Mouse (Mus musculus) cerebellum, postnatal 10 days (tissue): ENCODE measurements at regions not wholly inside any gene's neighbourhood (a gene's known extent, or its start where the extent isn't known, plus 50 kb on each side); places are given as distances from the start of the nearest gene placed in this dataset.

Source experiments
- DNase-seq, 2 experiments: peaks; one replicate each; pipeline ENCODE4 v3.0.0; 2021; ENCODE audit warnings: mixed read lengths in 2 of 2

DNA sequence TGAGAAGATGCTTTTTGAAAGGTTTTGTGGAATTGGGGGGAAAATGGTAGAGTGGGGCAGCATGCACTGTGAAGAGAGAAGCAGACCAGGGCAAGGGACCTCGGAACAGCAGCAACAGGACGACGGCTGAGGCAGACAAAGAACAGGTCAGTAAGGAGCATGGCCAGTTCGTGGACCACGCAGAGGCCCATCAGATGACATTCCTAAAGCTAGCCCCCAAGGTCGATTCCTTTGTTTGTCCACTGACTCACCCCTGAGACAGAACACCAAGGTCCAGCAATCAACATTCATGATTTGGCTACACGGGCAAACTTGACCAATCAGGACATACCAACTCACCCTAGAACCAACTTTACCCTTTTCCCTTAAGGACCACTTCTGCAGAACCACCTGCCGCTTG is 160.0 kb downstream of the Fam76b start:
- no peak for DNase-seq

DNA sequence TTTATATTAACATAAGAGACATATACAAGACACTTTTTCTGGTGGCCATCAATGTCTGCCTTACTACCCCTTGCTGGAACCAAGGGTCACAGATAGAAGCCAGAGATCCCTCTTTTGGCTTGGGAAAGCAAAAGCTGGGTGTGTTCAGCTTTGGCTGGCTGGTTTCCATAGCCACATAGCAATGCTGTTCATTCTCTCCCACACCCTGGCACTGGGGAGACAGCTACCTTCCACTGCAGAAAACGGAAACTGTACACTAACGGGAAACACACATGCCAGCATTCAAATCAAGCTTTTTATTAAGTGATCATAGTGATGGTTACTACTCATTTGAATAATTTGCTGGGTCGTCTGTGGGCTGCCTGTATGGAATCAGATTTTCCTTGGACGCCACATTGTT is 161.4 kb downstream of the Fam76b start:
- no peak for DNase-seq

DNA sequence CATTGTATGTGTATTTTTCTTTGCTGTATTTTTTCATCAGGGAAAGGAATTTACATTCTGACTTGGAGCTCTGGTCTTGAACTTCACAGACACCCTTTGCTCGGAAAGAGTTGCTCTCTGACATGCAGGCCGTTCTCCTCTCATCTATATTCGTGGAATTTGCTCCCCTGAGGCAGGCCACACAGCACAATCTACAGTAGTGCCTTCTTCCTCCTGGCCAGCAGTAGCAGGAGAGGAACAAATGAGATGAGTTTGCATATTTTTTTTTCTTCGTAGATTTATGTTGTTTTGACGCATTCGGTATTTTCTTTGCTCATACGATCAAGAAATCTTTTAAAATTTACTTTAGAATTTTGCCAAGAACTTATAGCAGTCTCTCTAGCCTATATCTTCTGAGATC is 163.4 kb downstream of the Fam76b start:
- no peak for DNase-seq

DNA sequence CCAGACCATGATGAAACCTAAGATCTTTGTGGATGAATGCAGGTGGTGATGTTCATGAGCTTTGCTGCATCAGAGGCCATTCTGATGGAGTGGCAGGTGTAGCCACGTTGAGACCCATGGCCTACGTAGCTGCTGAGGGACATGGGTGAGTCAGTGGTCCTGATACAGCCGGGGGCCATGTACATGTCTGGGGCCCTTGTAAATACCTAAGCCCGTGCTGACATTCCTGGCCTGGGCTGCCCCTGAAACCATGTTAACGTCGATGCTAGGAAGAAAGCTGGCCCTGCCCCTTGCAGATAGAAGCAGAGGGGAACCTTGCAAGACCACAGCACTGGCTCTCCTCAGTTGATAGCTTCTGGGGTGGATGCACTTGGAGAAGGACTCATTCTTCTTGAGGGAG is 165.2 kb downstream of the Fam76b start:
- DNase-seq: no peak

DNA sequence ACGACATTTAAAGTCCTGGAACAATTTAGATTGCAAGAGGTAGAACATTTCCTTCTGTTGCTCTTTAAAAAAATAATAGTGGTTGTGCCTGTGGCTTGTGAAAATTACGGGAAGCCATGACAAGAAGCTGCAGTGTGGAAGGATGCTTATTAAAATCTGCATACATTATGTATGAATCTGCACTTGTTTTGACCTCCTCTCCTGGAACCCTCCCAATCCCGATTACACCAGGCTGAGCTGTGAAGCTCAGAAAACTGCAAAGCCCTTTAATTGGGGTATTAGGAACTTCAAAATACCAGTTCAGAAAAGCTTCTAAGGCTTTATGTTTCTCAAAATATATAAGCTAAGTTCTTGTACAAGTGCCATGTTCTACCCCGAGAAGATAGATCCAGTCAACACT is 171.8 kb downstream of the Fam76b start:
- DNase-seq: no peak

DNA sequence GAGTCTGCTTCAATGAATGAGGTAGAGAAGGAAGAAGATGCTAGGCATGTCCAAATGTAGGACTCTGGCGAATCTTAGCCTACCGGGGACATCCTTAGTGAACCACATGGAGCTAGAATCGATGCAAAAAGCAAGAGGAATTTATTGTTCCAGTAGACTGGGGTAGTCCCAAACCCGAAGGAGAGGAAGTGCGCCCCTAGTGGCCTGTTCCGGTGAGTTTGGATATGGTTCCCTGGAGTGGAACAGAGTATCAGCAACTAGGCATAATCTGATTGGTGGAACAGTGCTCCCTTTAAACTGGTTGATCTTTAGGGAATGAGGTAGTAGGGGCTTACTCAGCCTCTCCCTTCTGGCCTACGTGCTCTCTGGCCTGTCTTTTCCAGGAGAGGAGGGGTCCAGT is 174.0 kb downstream of the Fam76b start:
- DNase-seq: peak; percentile 77 to 82

DNA sequence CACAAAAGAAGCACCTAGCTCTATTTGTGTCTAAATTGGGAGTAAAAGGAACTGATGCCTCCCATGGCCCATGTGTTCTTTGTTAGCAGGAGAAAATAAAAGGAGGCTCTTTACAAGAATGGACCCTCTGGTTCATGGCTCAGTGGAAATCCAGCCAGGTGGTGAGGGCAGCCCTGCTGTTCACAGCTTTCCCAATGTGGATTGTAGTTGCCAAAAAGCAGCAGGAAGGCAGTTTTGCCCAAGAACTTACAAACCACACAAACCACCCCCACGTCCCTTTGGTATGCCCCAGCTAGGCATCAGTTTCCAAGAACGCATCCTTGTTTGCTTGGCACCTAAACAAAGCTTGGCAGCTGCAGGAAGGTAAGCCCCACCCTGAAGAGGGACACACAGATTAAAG is 174.7 kb downstream of the Fam76b start:
- DNase-seq: peak; percentile 74 to 81

DNA sequence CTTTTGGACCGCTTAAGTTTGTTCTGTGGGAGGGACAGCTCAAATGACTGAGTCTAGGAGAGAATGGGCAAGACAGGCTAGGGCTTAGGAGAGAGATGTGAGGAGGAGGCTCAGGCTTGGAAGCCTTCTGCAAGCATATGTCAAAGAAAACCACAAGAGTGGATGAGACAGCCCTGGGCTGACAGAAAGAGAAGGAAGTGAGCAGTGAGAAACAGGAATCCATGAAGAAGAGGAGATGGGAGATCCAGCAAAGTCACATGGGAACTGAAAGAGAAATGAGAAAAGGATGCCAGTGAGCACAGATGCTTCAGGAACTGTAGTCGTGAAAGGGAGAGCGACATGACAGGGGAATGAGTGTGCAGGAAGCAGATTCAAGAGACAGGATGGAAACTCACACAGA is 175.6 kb downstream of the Fam76b start:
- DNase-seq: no peak

DNA sequence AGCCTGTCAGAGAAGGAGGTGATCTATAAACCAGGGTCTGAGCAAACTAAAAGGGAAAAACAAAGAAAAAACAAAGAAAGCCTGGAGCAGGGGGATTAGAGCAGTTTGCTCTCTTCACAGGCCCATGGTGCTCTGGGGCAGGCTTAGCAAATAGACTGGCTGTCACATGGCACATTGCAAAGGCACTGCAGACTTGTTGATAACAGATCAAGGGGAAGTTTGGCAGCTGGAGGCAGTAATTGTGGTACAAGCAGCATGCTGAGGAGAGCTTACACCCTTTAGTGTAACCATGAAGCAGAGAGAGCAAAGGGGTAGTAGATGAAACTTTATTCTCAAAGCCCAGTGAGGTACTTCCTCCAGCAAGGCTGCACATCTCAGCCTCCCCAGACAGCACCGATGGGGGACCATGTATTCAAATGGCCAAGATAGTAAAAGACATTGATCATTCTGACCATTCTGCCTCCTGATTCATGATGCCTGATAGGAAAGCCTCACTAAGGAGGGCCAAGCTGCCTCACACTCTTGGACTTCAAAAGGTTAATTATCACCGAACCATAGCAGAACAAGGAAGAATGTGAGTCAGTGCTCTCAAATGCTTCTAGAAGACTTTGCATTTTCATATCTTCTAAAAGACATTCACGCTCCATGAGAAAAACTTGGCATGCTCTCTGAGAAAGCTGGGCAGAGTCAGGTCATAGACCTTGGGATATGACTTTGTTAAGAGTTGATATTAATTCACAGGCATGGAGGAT is 178.9 kb downstream of the Fam76b start:
- DNase-seq: no peak

DNA sequence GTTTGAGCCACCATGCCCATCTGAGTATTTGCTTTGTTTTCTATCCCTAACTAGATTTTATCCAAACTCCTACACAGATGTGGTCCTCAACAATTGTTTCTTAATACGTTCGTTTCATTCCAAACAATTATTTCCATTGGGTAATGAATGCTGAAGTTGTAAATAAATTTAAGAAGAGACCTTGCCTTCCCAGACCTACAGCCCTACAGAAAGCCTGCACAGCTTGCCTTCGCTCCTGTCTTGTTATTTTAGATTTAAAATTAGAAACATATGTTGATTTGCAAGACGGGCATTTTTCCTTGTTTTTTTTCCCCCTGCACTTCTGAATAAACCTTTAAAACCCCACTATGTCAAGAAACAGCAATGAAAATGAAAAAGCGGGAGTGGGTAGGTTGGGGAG is 181.9 kb downstream of the Fam76b start:
- no peak for DNase-seq

DNA sequence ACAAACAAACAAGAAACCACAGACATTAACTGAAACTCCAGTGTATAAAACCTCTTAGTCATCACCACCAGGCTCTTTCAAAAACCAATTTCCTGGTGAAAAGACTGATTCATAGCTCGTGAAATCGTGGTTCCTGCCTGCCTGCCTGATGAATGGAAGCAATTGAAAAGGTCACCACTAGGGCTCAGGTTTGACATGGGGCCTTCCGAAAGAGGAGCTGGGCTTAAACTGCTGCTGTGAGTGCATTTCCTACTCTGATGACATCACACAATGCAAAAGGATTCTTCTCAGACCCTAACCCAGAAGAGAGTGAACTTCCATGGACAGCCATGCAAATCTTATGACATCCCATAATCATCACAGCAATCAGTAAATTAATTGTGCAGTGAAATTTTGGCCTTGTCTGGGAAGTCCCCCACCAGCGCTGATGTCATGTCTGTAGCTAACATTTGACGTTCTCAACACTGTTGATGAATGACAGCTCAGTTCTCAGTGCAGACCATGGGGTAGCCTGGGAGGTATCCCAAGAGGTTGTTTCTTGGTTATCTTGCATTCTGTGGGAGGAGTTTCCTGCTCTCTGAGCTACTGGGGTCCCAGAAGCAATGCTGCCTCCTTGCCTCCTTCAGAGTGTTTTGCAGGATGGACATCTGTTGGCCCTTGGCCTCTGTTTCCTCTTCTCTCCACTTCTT is 182.9 kb downstream of the Fam76b start:
- no peak for DNase-seq

DNA sequence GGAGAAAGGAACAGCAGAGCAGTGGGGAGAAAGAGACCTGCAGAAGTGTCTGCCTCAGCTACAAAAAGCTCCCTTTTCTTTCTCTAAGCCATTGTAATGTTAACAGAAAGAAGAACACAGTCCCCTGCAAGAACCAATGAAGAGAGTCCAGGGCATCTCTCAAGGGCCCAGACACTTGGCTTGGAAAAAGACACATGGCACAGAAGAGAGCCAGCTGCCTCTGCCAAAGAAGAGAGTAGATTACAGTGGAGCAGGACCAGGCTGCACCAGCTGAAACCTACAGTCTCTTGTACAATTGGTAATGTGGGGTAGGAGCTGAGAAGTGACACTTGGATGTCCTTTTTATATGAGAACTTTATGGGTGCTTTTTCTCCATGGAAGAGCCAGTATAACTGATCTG is 196.7 kb downstream of the Fam76b start:
- DNase-seq: peak; percentile 51 to 65

DNA sequence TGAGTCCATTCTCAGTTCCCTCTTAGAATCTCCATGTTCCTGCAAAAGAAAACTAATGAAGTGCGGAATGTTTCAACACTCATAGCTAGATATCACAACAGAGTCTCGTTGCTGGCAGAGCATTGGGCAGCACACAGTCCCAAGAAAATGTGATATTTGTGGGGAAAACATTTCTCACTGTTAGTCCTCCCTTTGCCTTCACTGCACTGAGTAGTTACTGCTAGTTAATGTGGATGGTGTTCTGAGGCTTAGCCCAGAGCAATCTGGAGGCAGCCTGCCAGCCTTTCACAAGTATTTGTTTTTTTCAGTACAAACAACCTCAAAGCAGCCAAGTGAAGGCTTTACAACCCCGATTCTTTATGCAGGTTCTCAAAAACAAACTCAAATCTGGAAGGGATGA is 197.2 kb downstream of the Fam76b start:
- DNase-seq: no peak

DNA sequence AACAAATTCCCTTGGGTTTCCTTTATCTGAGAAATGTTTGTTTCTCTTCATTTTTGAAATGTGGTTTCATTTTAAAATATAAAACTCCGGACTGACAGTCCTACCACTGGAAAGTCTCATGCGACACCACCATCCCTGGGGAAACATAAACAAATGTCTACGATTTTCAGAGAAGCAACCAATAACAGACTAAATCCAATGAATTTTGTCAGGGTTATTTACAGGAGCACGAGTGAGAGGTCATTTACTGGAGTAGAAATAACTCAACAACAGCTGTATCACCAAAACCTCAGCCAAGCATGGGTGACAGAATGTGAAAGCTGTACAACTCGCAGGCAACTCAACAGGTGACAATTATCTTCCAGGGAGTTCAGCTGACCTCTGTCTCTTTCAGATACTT is 200.5 kb downstream of the Fam76b start:
- no peak for DNase-seq

DNA sequence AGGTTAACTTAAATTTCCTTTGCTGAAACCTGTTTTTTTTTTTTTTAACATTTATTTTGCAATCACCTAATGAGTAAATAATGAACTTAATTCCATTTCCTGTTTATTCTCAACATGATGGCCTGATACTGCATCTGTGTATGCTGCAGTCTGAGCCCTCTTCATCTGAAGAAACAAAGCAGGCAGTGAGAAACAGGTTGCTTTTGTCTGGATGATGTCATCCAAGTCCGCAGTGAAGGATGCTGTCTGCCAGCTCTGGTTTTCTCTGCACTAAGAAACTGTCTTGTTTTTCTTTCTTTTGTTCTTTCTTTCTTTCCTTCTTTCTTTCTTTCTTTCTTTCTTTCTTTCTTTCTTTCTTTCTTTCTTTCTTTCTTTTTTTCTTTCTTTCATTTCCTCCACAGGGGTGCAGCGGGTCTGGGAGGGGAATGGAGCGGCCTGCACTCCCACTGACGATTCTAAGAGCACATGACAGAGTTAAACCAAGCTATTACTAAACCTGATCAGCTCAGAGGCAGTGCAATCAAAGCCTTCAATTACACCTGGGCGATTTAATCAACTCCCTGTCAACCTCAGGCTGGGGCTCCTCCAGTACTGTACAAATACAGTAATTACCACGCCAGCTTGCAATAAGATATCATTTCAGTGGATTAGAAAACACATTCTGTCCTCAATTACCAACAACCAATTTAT is 204.0 kb downstream of the Fam76b start:
- no peak for DNase-seq

DNA sequence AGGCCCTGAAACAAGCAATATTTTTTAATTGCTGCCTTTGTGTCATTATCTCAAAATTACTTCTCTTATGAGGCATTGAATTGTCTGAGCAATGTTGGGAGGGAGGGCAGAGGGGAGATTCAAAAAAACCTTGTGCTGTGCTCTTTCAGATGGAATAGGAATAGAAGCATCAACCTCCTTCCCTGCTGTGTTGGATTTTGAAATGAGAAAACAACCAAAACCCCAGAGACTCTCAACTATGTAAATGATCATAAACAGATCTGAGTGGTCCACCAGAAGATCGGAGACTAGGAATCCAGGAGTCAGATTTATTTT is 204.5 kb downstream of the Fam76b start:
- no peak for DNase-seq

DNA sequence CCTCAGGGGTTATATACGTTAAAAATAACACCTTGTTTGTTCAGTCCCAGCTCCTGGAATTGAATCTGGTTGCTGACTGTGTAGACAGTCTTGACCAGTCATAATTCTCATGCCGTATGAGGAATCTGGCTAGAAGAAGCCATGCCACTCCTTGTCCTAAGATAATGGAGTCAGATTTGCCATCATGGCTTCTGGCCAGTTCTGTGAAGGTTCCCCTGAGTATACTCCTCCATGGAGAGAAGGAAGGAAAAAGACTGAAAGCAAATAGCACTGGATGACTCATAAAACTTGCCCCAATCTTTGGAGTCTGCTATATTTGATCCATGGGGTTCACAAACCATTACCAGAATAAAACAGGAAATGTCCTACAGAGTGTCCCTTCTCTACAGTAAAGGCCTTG is 208.0 kb downstream of the Fam76b start:
- DNase-seq: no peak

DNA sequence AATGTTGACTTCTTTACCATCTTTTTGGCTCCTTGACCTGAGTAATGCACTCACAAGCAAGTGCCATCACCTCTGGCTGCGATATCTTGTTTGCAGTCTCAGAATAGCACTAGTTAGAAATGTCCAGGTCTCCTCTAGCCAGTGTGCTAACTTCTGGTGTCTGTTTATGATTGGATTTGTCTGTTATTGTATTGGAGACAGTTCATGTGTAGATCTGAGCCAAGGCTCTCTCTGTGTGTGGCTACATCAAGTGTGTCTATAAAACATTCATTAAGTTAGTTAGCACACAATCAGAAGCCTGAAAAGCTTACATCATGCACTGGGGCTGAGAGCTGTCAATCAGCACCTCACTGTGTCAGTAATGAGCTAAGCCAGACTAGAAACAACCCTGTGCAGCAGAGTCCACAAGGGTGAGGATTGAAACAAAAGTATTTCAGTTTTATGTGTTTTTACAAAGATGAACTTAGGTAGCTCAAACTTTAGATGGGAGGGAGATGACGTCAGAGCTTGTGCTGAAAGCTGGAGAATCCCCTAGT is 214.5 kb downstream of the Fam76b start:
- no peak for DNase-seq

DNA sequence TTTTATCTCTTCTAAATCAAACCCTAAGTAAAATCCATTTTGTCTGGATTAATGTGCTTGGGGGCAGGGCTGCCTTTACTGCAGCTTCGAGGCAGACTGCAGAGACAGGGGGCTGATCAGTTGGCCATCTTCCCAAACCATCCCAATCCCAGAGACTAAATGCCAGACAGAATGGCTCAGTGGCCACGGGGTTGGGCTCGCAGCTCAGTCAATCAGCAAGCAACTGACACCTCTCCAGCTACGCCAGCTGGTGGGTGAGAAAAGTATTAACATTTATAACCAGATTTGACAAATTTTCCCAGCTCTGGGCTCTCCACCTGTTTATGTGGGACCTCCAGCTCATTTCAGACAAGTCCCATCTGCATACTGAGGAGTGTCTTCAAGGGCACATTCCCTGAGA is 220.7 kb downstream of the Fam76b start:
- DNase-seq: peak; percentile 71 to 74

DNA sequence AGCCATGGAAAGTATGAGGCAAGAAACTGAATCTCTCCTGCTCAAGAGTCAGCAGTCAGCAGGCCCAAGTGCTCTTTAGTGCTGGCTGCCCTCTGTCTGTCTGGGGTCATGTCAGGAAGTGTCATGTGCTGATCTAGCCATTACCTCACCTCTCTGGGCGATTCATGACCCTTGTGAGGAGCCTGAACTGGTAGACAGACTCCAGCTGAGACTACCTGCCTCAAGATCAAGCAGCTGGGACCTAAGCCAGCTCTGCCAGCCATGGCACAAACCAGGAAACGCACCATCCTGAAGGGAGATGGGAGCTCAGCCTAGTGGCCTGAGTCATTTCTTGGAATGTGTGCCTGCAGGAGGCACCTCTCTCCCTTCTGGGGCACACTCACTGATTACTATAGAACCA is 221.2 kb upstream of the Sesn3 start:
- DNase-seq: no peak

DNA sequence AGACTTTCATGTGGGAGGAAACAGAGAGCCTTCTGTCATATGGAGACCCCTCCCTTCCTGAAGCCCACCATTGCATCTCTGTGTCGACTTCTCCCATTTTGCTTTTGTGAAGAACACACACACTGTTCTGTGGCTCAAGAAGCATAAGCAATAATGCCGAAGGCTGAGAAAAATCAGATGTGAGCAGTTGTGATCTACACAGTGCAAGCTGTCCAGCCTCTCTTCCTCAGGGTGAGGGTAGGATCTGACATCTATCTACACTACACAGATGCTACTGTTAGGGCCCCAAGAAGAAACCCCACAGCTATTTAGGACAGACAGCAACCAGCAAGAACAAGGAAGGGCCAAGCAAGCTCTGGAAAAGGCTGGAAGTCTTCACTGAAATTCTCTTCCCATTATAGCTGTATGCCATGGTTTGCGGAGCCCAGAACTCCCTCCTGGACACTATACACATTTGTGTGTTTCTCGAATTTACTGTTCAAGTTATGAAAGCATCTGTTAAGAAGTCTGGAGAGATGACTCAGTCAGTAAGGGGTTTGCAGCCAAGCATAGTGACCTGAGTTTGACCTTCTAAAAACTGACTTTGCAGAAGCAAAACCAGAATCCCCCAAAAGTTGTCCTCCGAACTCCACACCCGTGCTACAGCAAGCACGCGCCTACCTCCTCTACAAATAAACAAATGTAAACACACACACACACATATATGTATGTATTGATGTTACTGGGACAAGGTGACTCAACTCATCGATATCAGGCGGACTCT is 218.3 kb upstream of the Sesn3 start:
- DNase-seq: no peak

DNA sequence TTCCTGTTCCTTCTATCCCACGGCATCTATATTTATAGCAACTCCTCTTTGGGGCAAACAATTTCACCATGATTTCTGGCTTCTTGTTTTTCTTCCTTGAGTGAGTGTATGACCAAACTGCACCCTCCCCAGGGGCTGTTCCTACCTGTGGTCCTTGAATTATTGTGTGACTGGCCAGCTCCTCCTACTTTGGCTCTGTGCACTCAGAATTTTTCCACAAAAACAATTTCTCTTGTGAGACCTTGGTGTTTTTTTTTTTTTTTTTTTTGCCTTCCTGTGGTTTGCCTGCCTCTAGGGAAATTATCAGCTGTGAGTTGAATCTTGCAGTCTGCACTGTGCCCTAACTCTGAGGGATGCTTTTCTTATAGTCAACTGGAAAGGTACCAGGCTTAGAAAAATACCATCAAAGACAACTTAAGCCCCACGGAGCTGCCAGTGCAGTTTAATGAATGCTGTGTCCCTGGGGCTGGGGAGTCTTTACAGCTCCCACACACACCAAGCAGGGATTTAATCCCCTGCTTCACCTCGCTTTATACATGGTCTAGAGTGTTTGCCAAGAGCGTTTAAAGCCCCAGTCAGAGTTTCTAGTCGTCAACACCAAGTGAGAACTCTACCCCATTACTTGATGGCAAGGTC is 216.2 kb upstream of the Sesn3 start:
- no peak for DNase-seq
